Mouse (Mus musculus): ENCODE measurements around the gene Chil4. TPM values are rescaled to one million over a fixed set of nuclear protein-coding genes. Genes with fewer than 3 reads are reported as not detected.

Chil4 gene
- polyA plus RNA-seq, 1 experiment, result 0.89 TPM

GRCm38 (mm10) chr3:106167464-106167863 is 51.8 kb downstream of the Chil4 start, which contains the start of gene Chil3:
TSS of gene Chil3 (minus strand) at chr3:106167564.
- Histone ChIP-seq H3K36me3 (ENCODE audit: control insufficient read depth, insufficient read depth, low read length) (no peaks in the 10 kb centered on the region), H3K4me1 (replicated peaks; ENCODE audit: control insufficient read depth, insufficient read depth, low read length) (no peaks in the 10 kb centered on the region), H3K27ac (ENCODE audit: control insufficient read depth, insufficient read depth, low read length) (no peak within 1 kb of the TSS), H3K27me3 (ENCODE audit: control insufficient read depth, insufficient read depth, low read length) (no peaks in the 10 kb centered on the region), H3K4me3 (ENCODE audit: control insufficient read depth, insufficient read depth, low read length) (no peak within 1 kb of the TSS)
- no peak for DNase-seq
- TF ChIP-seq CTCF (IDR thresholded peaks at IDR 0.05; ENCODE audit: borderline replicate concordance, control insufficient read depth, extremely low read depth, insufficient read depth, low read length, poor library complexity) (no peak), POLR2A (IDR thresholded peaks at IDR 0.05; ENCODE audit: control insufficient read depth, extremely low read depth, insufficient read depth, low read length, poor library complexity) (no peak)
- WGBS, result 86% methylated on average over 3 of the region's 3 CpGs

DNA sequence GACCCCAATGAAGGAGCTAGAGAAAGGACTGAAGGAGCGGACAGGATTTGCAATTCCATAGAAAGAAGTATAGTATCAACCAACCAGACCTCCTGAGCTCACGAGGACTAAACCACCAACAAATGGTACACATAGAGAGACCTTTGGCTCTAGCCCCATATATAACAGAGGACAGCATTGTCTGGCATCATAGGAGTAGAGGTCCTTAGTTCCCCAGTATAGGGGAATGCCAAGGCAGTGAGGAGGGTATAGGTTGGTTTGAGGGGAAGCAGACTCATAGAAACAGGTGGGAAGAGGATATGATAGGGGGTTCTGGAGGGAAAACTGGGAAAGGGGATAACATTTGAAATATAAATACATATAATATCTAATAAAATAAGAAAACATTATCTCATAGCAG is 64.9 kb downstream of the Chil4 start:
- H3K36me3 ChIP-seq (ENCODE audit: control insufficient read depth, insufficient read depth, low read length), result no peaks in the 10 kb centered on the region
- no peaks in the 10 kb centered on the region for H3K4me1 ChIP-seq (replicated peaks; ENCODE audit: control insufficient read depth, insufficient read depth, low read length)
- H3K27ac ChIP-seq (ENCODE audit: control insufficient read depth, insufficient read depth, low read length), result no peak overlapping the region
- H3K27me3 ChIP-seq (ENCODE audit: control insufficient read depth, insufficient read depth, low read length), result no peaks in the 10 kb centered on the region
- TF ChIP-seq POLR2A (IDR thresholded peaks at IDR 0.05; ENCODE audit: control insufficient read depth, extremely low read depth, insufficient read depth, low read length, poor library complexity) (no peak), CTCF (IDR thresholded peaks at IDR 0.05; ENCODE audit: borderline replicate concordance, control insufficient read depth, extremely low read depth, insufficient read depth, low read length, poor library complexity) (no peak)
- DNase-seq, result no peak
- no peak overlapping the region for H3K4me3 ChIP-seq (ENCODE audit: control insufficient read depth, insufficient read depth, low read length)
- 89% methylated on average over 2 of the region's 2 CpGs for WGBS

Other genes with a start within 250 kb of the Chil4 start
- 3.5 and 3.9 TPM in 2 replicates for gene Ovgp1, start 245.8 kb downstream of the Chil4 start, polyA plus RNA-seq (2012; rRNA removed)
- 0.19 and 0.29 TPM in 2 replicates for gene Pifo, start 204.9 kb downstream of the Chil4 start, polyA plus RNA-seq (2012; rRNA removed)
- 0.12 and 0.27 TPM in 2 replicates for gene Chil5, start 186.7 kb downstream of the Chil4 start, polyA plus RNA-seq (2012; rRNA removed)
- gene Chia1, start 106.3 kb downstream of the Chil4 start, polyA plus RNA-seq (2012; rRNA removed), result 0.20 TPM in 2 replicates
- 2.2 and 3.3 TPM in 2 replicates for gene Chil3, start 51.9 kb downstream of the Chil4 start, polyA plus RNA-seq (2012; rRNA removed)
- 0.11 TPM in 2 replicates for gene Chil6, start 186.7 kb upstream of the Chil4 start, polyA plus RNA-seq (2012; rRNA removed)